Mouse (Mus musculus): Measurements from ENCODE around the gene Spats2l. TPM values are rescaled to one million over a fixed set of nuclear protein-coding genes. Genes with fewer than 3 reads are reported as not detected.

Spats2l gene
- polyA plus RNA-seq, 1 experiment: not detected

DNA sequence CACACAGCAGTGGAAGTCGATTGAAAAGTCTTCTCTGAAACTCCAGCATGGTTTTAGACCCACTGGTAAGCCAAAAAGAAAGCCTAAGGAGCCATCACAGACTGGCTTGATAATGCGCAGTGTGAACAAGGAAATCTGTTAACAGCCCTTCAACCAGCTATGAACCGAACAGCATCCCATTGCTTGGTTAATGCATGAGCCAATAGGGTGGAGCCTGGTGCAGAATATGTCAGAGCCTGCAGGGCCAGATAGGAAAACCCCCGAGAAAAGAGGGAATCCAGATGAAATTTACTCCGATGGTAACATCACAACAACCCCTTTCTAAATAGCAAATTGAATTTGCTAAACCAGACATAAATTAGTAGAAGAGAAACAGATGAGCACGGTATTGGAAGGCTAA is 101.1 kb downstream of the Spats2l start:
- TF ChIP-seq CTCF (IDR thresholded peaks at IDR 0.05; ENCODE audit: low read depth, low read length): no peak
- no peak for TF ChIP-seq POLR2A (IDR thresholded peaks at IDR 0.05; ENCODE audit: borderline replicate concordance, low read depth, low read length)
- H3K27ac ChIP-seq (ENCODE audit: insufficient read depth, low read depth, low read length): no peak overlapping the region
- no peaks in the 10 kb centered on the region for H3K4me1 ChIP-seq (ENCODE audit: control insufficient read depth, insufficient read depth, low read length)
- H3K4me3 ChIP-seq (ENCODE audit: insufficient read depth, low read length): no peak overlapping the region

DNA sequence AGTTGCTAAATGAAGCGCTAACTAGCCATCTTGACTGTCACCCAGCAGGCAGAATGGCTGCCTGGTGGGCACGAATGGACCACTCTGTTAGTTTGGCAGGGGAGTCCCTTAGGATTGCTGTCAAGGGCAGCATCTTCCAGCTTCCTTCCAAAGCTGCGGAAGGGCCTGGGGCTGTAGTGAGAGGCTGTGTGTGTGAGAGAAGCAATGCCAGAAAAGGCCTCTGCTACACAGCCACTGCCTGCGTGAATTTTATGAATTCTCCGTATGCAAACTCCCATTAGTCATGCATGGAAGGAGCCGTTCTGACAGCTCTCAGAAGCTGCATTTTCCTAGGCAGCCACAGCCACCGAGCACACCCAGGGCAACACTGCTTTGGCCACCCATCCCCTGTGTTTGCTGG is 101.5 kb downstream of the Spats2l start:
- Histone ChIP-seq H3K27ac (ENCODE audit: insufficient read depth, low read depth, low read length) (no peak overlapping the region), H3K4me3 (ENCODE audit: insufficient read depth, low read length) (no peak overlapping the region), H3K4me1 (ENCODE audit: control insufficient read depth, insufficient read depth, low read length) (no peaks in the 10 kb centered on the region)
- TF ChIP-seq POLR2A (IDR thresholded peaks at IDR 0.05; ENCODE audit: borderline replicate concordance, low read depth, low read length): no peak
- no peak for TF ChIP-seq CTCF (IDR thresholded peaks at IDR 0.05; ENCODE audit: low read depth, low read length)

DNA sequence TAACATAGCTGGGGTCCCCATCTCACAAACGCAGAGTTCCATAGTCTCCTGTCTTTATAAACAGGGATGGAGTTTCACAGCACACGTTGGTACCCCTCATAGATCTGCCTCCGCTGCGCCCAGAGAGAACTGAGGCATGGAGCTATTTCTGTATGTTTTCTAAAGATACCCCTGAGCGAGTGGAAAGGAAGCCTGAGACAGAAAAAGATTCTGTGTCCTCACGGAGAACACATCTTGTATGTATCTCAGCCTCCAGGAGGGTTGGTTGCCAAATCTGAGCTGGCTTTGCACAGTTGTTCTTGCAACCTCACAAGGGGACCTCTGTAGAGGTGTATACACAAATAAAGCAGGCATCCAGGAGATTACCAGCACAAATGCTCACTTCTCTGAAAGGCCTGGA is 105.0 kb downstream of the Spats2l start:
- H3K27ac ChIP-seq (ENCODE audit: insufficient read depth, low read depth, low read length): no peak overlapping the region
- no peaks in the 10 kb centered on the region for H3K4me1 ChIP-seq (ENCODE audit: control insufficient read depth, insufficient read depth, low read length)
- TF ChIP-seq CTCF (IDR thresholded peaks at IDR 0.05; ENCODE audit: low read depth, low read length): no peak
- TF ChIP-seq POLR2A (IDR thresholded peaks at IDR 0.05; ENCODE audit: borderline replicate concordance, low read depth, low read length): no peak
- no peak overlapping the region for H3K4me3 ChIP-seq (ENCODE audit: insufficient read depth, low read length)

DNA sequence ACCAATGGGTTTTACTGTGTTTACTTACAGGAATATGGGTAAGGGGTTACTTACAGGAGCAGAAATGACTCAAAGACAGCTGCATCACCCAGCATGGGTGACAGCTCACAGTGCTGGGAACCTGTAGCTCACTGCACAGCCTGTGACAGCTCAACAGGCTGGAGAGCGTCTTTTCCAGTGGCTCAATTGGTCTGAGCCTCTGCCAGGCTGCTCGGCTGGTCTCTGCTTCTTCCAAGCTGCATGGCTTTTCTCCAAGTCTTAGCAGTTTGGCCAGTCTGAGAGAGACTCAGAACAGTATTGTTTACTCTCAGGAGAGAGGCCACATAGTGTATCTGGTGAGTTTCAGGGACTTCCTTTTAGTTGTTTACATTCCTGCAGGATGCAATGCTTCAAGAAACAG is 110.9 kb downstream of the Spats2l start:
- Histone ChIP-seq H3K4me3 (ENCODE audit: insufficient read depth, low read length) (no peak overlapping the region), H3K27ac (ENCODE audit: insufficient read depth, low read depth, low read length) (no peak overlapping the region), H3K4me1 (ENCODE audit: control insufficient read depth, insufficient read depth, low read length) (no peaks in the 10 kb centered on the region)
- no peak for TF ChIP-seq CTCF (IDR thresholded peaks at IDR 0.05; ENCODE audit: low read depth, low read length)
- TF ChIP-seq POLR2A (IDR thresholded peaks at IDR 0.05; ENCODE audit: borderline replicate concordance, low read depth, low read length): no peak

DNA sequence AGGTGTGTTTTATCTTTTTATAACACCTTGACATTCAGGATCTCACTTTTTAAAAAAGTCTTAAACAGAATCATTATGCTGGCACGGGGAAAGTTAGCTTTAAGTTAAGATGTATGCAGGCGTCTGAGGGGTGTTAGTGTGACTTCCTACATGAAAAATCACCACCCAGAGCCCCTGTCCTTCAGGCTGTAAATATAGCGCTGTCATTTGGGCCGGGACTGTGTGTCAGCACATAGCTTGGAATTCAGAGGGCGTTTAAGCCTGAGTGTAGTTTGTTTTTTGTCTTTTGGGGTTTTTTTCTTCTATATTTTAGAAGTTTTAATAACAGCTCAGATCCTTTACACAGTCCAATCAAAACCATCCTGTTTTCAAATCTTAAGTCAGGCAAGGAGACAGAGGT is 115.8 kb downstream of the Spats2l start:
- Histone ChIP-seq H3K27ac (ENCODE audit: insufficient read depth, low read depth, low read length) (no peak overlapping the region), H3K4me1 (ENCODE audit: control insufficient read depth, insufficient read depth, low read length) (no peaks in the 10 kb centered on the region), H3K4me3 (ENCODE audit: insufficient read depth, low read length) (no peak overlapping the region)
- no peak for TF ChIP-seq POLR2A (IDR thresholded peaks at IDR 0.05; ENCODE audit: borderline replicate concordance, low read depth, low read length)
- no peak for TF ChIP-seq CTCF (IDR thresholded peaks at IDR 0.05; ENCODE audit: low read depth, low read length)

DNA sequence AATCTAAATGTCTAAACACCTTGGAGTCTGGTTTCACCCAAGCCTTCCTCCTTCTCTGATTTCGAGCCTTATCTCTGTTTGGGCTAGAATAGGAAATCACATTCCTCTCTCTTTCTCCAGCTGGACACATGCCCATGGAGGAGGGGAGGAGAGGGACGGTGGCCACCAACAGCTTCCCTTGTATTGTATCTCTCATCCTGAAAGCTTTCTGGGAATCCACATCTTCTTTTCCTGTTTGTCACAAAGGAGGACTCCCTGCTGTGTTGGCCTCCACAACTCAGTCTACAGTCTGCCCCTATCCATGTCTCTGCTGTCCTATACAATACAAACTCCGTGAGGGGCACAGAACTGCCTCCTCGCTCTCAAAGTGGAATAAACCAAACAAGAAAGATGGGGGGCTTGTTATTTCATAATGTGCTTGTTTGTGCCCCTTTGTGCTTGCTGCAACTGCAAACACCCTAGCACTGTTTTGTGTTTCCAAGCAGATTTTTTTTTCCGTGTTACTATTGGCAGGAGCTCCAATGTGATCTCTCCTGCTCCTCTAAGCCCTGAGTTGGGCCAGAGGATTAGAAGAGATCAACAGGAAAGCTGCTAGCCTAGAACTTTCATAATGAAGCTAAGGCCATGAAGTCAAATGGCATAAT is 116.4 kb downstream of the Spats2l start:
- Histone ChIP-seq H3K27ac (ENCODE audit: insufficient read depth, low read depth, low read length) (no peak overlapping the region), H3K4me3 (ENCODE audit: insufficient read depth, low read length) (no peak overlapping the region), H3K4me1 (ENCODE audit: control insufficient read depth, insufficient read depth, low read length) (no peaks in the 10 kb centered on the region)
- TF ChIP-seq POLR2A (IDR thresholded peaks at IDR 0.05; ENCODE audit: borderline replicate concordance, low read depth, low read length) (no peak), CTCF (IDR thresholded peaks at IDR 0.05; ENCODE audit: low read depth, low read length) (no peak)

DNA sequence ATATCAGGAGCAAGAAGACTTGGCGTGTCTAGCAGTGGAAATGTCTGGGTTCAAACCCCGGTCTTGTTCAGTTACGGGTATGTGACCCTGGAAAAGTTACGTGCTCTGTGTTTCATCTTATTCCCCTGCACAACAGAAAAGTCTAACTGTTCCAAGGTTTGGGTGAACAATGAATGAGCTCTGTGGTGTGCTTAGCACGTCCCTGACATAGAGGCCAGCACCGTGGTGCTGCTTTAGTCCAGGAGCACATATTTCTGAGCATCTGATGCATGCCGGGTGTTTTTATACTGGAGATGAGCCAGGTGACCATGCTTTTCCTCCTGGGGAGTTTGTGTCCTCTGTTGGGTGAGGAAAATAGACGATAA is 116.9 kb downstream of the Spats2l start:
- no peak overlapping the region for H3K4me3 ChIP-seq (ENCODE audit: insufficient read depth, low read length)
- no peak for TF ChIP-seq CTCF (IDR thresholded peaks at IDR 0.05; ENCODE audit: low read depth, low read length)
- H3K27ac ChIP-seq (ENCODE audit: insufficient read depth, low read depth, low read length): no peak overlapping the region
- H3K4me1 ChIP-seq (ENCODE audit: control insufficient read depth, insufficient read depth, low read length): no peaks in the 10 kb centered on the region

DNA sequence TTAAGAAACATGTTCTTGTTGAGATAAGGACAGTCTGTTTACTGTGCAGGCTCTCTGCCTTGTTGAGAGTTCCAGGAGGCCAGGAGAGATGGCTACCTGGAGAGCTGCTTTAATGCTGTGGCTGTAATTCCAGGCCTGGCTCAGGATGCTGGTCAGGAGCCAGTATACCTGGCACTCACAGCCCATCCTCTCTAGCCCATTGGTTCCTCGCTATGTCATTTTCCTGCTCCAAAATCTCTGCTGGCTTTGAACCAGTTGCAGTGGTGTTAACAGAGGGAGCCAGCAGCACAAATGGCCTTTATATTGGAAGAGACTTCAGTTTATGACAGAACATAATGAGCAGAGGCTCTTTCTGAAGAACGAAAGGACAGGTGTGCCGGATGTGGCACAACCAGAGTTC is 127.5 kb downstream of the Spats2l start:
- no peak overlapping the region for H3K27ac ChIP-seq (ENCODE audit: insufficient read depth, low read depth, low read length)
- H3K4me1 ChIP-seq (ENCODE audit: control insufficient read depth, insufficient read depth, low read length): no peaks in the 10 kb centered on the region
- no peak overlapping the region for H3K4me3 ChIP-seq (ENCODE audit: insufficient read depth, low read length)
- no peak for TF ChIP-seq POLR2A (IDR thresholded peaks at IDR 0.05; ENCODE audit: borderline replicate concordance, low read depth, low read length)
- no peak for TF ChIP-seq CTCF (IDR thresholded peaks at IDR 0.05; ENCODE audit: low read depth, low read length)

DNA sequence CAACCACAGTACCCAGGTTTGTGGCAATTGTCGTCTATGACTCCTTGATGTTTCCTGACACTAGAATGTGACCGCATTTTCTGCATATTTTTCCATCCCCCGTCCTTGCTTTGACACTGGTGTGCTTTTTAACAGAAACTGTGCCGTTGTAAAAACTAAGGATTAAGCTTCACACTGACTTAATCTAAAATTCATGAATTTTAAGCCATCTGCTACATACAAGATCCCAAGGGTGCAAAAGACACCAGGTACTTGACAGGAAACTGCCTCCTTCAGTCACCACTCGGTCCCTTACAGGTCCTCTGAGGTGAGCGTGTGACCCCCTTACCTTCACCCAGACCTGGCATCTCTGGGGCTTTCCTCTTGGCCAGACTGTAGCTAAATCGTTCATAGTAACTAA is 129.8 kb downstream of the Spats2l start:
- Histone ChIP-seq H3K27ac (ENCODE audit: insufficient read depth, low read depth, low read length) (no peak overlapping the region), H3K4me1 (ENCODE audit: control insufficient read depth, insufficient read depth, low read length) (no peaks in the 10 kb centered on the region), H3K4me3 (ENCODE audit: insufficient read depth, low read length) (no peak overlapping the region)
- TF ChIP-seq POLR2A (IDR thresholded peaks at IDR 0.05; ENCODE audit: borderline replicate concordance, low read depth, low read length) (no peak), CTCF (IDR thresholded peaks at IDR 0.05; ENCODE audit: low read depth, low read length) (no peak)

DNA sequence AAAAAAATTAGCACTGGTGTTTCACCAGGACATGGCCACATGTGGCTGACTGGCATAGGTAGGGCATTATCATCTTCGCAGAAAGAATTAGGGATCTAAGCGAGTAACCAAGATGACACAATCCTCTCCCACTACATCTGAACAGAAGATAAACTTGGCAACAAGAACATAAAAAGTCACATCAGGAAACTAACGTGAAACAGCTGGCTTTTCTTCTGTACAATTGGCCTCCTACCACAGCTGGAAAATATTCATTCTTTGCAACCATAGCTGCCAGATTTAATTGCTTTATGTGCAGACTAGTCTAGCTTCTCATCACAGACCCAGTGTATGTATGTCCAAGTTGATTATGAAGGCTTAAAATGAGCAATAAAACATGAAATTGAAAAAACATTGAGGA is 131.9 kb downstream of the Spats2l start:
- Histone ChIP-seq H3K27ac (ENCODE audit: insufficient read depth, low read depth, low read length) (no peak overlapping the region), H3K4me1 (ENCODE audit: control insufficient read depth, insufficient read depth, low read length) (no peaks in the 10 kb centered on the region), H3K4me3 (ENCODE audit: insufficient read depth, low read length) (no peak overlapping the region)
- TF ChIP-seq CTCF (IDR thresholded peaks at IDR 0.05; ENCODE audit: low read depth, low read length): no peak
- TF ChIP-seq POLR2A (IDR thresholded peaks at IDR 0.05; ENCODE audit: borderline replicate concordance, low read depth, low read length): no peak

DNA sequence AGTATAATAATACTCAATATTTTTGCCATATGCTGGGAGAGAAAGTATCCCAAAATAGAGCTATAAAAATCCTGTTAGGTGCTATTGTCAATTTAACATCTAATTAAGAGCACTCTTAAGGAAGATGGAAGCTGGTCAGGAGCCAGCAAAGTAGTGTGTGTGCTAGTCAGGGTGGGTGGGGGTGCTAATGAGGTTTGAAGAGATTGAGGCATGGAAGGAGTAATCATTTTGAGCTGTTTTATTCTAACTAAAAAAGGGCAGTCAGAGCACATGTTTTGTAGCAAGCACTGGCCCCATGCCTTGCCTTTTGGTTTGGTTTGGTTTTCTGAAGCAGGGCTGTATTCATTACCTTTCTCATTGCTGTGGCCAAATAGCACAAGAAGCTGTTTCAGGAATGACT is 132.3 kb downstream of the Spats2l start:
- no peak overlapping the region for H3K4me3 ChIP-seq (ENCODE audit: insufficient read depth, low read length)
- TF ChIP-seq CTCF (IDR thresholded peaks at IDR 0.05; ENCODE audit: low read depth, low read length): no peak
- TF ChIP-seq POLR2A (IDR thresholded peaks at IDR 0.05; ENCODE audit: borderline replicate concordance, low read depth, low read length): no peak
- no peak overlapping the region for H3K27ac ChIP-seq (ENCODE audit: insufficient read depth, low read depth, low read length)
- H3K4me1 ChIP-seq (ENCODE audit: control insufficient read depth, insufficient read depth, low read length): no peaks in the 10 kb centered on the region
